Mouse (Mus musculus): ENCODE measurements around the gene Uox.

DNA sequence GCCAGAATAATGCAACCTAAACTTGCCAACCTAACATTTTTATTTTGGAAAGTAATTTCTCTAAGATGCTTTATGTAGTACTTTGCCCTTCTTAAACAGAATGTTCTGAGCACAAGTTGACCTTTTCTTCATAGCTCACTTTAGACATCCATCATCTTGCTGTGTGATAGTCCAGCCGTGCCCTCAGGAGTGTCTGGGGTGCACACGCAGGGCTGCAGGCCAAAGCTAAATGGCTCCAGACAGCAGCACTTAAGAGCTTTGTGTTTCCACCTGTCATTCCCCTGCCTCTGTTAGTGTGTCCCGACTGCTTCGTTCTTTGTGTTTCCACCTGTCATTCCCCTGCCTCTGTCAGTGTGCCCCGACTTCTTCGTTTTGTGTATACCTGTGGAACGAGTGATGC is 2.9 kb upstream of the Uox start:
- TF ChIP-seq POLR2A (IDR thresholded peaks at IDR 0.05; ENCODE audit: borderline replicate concordance, low read depth, low read length) (no peak), CTCF (IDR thresholded peaks at IDR 0.05; ENCODE audit: low read depth, low read length) (no peak)
